Mouse (Mus musculus) v-Abl transformed pro-B cells (cell line): ENCODE measurements at regions not wholly inside any gene's neighbourhood (a gene's known extent, or its start where the extent isn't known, plus 50 kb on each side); places are given as distances from the start of the nearest gene placed in this dataset.
"Not testable (repeated sequence)": the region's sequence is repeated elsewhere in the genome, so short reads cannot be mapped to it uniquely, and the experiment has no call there.

Experiments
- in situ Hi-C, 2 experiments: fragments of 400-800 bp; cut with MboI; formaldehyde crosslinking; loops; one replicate each; pipeline ENCODE4 v1.15.1; 2025; ENCODE audit not compliant: unreplicated experiment in 2 of 2

- in situ Hi-C loops, result no loop called here
Observed at GRCm38 (mm10) chr1:73673191-73673850, 450.9 kb downstream of the Tns1 start.

GRCm38 (mm10) chr1:73672239-73672638 is 452.0 kb downstream of the Tns1 start:
- in situ Hi-C loops, result no loop called here

- in situ Hi-C loops, result no loop called here
Observed at GRCm38 (mm10) chr1:73668691-73669090, 455.6 kb downstream of the Tns1 start.

GRCm38 (mm10) chr1:73663546-73663945 is 460.7 kb downstream of the Tns1 start:
- in situ Hi-C loops, result no loop called here

GRCm38 (mm10) chr1:73645011-73645410 is 479.2 kb downstream of the Tns1 start:
- in situ Hi-C loops, result no loop called here

- in situ Hi-C loops, result no loop called here
Observed at GRCm38 (mm10) chr1:73644394-73644793, 479.9 kb downstream of the Tns1 start.

GRCm38 (mm10) chr1:73643431-73643830 is 480.8 kb downstream of the Tns1 start:
- in situ Hi-C loops, result no loop called here

GRCm38 (mm10) chr1:73642691-73643109 is 481.5 kb downstream of the Tns1 start:
- in situ Hi-C loops, result no loop called here

GRCm38 (mm10) chr1:73641456-73641855 is 482.8 kb downstream of the Tns1 start:
- in situ Hi-C loops, result no loop called here

GRCm38 (mm10) chr1:73640726-73641451 is 483.4 kb downstream of the Tns1 start:
- in situ Hi-C loops, result no loop called here

GRCm38 (mm10) chr1:73635709-73636108 is 488.5 kb downstream of the Tns1 start:
- in situ Hi-C loops, result no loop called here

GRCm38 (mm10) chr1:73634871-73635270 is 489.4 kb downstream of the Tns1 start:
- in situ Hi-C loops, result no loop called here

- in situ Hi-C loops, result no loop called here
Observed at GRCm38 (mm10) chr1:73633071-73633470, 491.2 kb downstream of the Tns1 start.

- in situ Hi-C loops, result no loop called here
Observed at GRCm38 (mm10) chr1:73630363-73630762, 493.9 kb downstream of the Tns1 start.

GRCm38 (mm10) chr1:73625365-73625764 is 498.9 kb downstream of the Tns1 start:
- in situ Hi-C loops, result no loop called here

- in situ Hi-C loops, result not testable (repeated sequence)
Observed at GRCm38 (mm10) chr1:73621121-73621520, 503.1 kb downstream of the Tns1 start.

- in situ Hi-C loops, result no loop called here
Observed at GRCm38 (mm10) chr1:73618551-73619170, 505.6 kb downstream of the Tns1 start.

- in situ Hi-C loops, result no loop called here
Observed at GRCm38 (mm10) chr1:73593653-73594385, 530.4 kb downstream of the Tns1 start.

GRCm38 (mm10) chr1:73591342-73592099 is 532.7 kb downstream of the Tns1 start:
- in situ Hi-C loops, result no loop called here

- in situ Hi-C loops, result no loop called here
Observed at GRCm38 (mm10) chr1:73579680-73580079, 544.6 kb downstream of the Tns1 start.
